ENCODE assay signal across 12 mouse cellular contexts in the genomic region with DNA sequence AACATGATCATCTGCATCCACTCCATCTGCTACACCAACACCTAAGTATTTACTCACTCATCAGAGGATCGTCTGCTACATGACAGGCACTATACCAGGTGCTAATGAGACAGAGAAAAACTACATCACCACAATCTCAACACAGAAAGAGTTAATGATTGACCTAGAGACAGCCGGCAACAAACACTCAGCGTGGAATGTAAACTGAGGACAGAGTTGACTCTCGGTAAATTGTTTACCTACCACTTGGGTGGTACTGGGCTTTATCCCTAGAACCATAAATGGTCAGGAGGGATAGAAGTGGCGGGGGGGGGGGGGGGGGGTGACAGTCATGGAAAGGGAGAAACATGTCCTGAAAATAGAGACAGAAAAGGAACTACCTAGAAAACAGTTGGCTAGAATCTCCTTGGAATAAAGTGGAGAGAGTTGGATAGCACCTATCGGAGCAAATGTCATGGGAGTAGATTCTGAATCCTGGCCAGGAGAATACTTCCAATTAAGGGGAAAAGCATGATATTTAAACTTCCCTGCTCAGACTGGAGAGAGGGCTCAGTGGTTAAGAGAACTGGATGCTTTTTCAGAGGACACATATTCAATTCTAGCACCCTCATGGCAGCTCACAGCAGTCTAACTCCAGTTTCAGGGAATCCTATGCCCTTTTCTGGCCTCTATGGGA. TPM values are rescaled to one million over a fixed set of nuclear protein-coding genes. Genes with fewer than 3 reads are reported as not detected.
"Had no signal": no experiment of that assay in that cellular context is flagged by ENCODE, and none has a peak within 500 bp of the region (broad histone marks: within the 10 kb centered on the region; RNA-seq: fewer than 3 reads in every experiment).

No protein-coding gene starts in this region.

- DNase-seq: kidney, adult 9 months; kidney, postnatal 36 days; layer of hippocampus, adult 9-11 months; layer of hippocampus, postnatal 36 days; lung, postnatal 36 days; right cerebral cortex, postnatal 25 days; thymus, adult 18-20 months; thymus, postnatal 14 days had no signal

- H3K27me3 ChIP-seq: limb, embryonic 15.5 days; midbrain, embryonic 13.5 days had no signal

- H3K4me3 ChIP-seq: limb, embryonic 15.5 days; midbrain, embryonic 13.5 days had no signal

- H3K4me1 ChIP-seq: limb, embryonic 15.5 days; midbrain, embryonic 13.5 days had no signal

- H3K4me2 ChIP-seq: limb, embryonic 15.5 days; midbrain, embryonic 13.5 days had no signal

- H3K9ac ChIP-seq: limb, embryonic 15.5 days; midbrain, embryonic 13.5 days had no signal

- H3K36me3 ChIP-seq: midbrain, embryonic 13.5 days had no signal

- H3K9me3 ChIP-seq: limb, embryonic 15.5 days; midbrain, embryonic 13.5 days had no signal

- ATAC-seq: midbrain, embryonic 13.5 days had no signal

- H3K27ac ChIP-seq: kidney, postnatal 0 days; limb, embryonic 15.5 days; midbrain, embryonic 13.5 days had no signal

RNA-seq across cellular contexts. Expression of a gene that starts 33.2 kb away (rescaled TPM):
- total RNA-seq: megakaryocyte progenitor cell, adult 5-6 weeks had no signal

RNA-seq across cellular contexts. Expression of a gene that starts 51.2 kb away (rescaled TPM):
- total RNA-seq: megakaryocyte progenitor cell, adult 5-6 weeks had no signal
